Mouse (Mus musculus) kidney, adult 9 months (tissue): Measurements from ENCODE around the gene Pop4.

Experiments used
- DNase-seq: peaks from one replicate; pipeline ENCODE4 v3.0.0; 2022

Gene Pop4

DNA sequence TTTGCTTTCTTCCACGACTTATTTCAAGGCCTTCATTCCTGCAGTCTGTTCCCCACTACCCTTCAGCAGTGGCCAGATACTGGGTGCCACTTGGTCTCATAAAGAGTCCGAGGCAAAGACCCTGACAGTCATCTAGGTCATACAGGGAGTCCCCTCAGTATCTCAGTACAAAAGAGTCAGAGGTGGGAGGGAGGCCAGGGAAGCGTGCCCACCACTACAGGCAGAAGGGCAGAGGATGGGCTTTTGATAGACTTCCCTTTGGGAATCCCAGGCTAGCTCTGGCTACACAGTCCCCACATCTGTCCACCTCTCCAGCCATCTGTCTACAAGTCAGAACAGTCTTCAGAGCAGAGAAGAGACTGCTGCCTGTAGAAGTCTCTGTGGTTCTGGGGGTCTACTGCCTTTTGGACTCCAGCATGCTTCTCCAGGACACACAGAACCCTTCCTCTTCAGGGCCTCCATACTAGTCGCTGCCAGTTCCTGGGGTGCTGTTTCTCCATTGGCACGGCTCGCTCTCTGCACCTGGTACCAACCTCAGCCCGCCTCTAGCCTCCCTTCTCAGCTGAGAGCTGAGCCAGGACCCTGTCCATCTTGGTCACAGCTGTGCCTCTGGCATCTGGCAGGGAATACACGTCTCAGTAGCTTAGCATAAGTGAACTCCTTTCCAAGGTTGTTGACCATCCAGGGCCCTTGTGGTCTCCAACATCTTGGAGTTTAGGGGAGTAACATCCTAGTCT lies 52.4 kb downstream of the Pop4 start:
- DNase-seq = no peak

DNA sequence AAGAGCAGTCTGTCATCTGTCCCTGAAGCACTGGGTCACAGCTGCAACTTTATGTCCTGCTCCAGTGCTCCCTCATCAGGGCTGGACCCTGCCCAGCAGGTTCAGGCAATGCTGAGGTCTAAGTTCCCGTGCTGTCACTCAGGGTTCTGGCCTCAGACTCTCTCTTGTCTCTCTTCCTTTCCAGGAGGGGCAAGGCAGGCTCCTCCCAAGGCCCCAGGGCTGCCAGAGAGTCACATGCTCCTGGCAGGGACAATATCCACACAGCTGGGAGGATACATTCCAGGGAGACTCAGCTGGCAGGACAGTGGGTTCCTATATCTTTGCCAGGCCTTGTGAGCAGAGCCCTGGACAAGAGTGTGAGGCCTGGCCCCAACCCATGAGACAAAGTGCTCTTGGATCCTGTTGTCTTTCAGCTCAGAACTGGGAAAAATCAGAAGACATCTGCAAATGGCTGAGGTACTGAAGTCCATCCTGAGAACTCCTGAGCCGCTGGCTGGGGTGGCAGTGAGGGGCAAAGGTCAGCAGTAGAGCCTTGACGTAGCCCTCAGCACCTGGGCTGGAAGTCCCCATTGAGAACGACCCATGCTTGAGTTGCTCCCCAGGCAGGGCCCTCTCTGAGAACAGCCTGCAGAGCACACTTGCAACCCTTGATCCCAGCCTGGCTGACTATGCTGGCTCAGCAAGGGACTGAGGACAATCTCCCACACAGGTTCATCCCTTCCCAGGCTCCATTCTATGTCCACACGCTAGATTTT lies 53.6 kb downstream of the Pop4 start:
- DNase-seq = peak; percentile 98

DNA sequence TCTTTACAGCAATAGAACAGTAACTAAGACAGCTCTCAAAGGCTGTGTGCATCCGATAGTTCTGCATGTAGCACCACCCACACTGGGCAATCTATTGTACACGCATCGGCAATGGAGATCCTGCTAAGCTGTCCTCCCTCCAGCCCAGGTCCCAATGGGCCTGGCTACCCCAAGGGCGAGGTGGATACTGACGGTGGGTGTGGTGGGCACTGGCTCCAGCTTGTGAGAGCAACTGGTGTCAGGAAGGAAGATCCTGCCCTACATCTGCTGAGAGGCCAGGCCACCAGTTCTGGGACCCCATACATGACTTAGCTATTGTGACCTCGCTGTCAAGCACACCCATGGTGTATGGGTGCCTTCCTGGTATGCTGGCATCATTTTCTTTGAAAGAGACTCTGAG lies 55.5 kb downstream of the Pop4 start:
- no peak for DNase-seq

DNA sequence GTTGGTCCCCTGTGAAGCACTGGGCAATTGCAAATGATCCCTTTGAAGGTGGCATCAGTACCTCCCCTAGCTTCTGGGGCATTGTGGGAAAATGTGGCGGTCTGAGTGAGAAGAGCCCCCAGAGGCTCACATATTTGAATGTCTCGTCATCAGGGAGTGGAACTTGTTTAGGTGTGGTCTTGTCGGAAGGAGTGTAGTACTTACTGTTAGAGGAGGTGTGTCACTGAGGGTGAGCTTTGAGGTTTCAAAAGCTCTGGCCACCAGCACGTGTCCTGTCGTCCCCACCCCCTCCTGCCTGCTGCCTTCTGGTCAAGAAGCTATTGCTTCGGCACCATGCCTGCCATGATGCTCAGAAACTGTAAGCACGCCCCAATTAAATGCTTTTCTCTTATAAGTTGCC lies 55.9 kb downstream of the Pop4 start:
- DNase-seq = no peak

DNA sequence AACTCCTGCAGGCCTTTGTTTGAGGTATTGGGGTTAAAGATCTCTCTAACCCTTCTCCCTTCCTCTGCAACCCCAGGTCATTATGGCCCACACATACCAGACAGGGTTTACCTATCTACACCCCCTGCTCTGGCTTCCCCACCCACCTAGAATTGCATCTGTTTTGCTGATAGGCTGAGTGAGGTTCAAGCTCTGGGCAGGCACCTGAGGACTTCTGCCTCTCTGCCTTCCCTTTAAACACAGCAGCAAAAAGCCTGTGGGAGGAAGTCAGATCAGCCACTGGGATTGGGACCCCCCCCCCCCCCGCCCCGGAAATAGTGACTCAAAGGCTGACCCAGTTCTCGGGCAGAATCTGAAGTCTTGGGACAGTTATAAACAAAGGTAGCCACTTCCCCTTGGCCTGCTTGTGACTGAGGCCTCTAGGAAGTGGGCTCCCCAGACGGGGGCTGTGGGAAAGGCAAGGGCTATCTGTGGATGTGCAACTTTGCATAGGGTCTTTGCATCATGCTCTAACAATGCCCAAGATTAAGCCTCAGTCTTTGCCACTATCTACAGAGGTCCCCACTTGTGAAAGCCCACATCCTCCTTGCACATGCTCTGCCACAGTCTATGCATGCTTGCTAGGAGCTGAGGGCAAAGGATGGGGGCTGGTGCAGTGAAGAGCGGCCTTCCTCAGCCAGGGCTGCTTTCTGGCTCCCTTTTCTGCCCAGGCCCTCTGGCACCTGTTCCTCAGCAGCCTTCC lies 56.6 kb downstream of the Pop4 start:
- DNase-seq = no peak

DNA sequence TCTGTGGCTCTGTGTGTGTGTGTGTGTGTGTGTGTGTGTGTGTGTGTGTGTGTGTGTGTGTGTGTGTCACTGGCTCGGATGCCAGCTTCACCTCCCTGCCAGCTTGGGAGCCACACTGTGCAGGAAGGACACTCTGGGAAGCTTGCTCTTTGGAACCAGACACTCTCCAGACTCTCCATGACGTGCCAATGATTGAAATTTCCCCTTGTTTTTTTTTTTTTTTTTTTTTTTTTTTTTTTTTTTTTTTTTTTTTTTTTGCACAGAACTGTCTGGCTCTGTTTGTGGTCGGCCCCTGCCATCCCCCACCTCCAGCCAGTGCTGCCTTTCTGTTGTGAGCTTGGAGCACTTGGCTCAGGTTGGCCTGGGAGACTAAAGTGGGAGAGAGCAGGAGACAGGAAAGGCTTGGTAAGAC lies 58.6 kb downstream of the Pop4 start:
- peak; percentile 55 for DNase-seq
